ENCODE assay signal across 12 mouse cellular contexts in the genomic region with DNA sequence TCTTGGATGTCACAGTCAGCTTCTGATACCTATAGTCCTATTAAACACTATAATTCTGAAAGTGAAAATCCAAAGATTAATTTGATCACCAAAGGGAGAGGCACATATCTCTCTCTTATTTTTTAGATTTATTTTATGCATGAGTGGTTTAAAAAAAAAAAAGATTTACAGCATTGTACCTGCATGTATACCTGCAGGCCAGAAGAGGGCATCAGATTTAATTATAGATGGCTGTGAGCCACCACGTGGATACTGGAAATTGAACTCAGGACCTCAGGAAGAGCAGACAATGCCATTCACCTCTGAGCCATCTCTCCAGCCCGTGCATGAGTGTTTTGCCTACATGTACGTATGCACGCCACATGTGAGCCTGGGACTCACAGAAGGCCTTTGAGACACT.
"Had no signal": no experiment of that assay in that cellular context is flagged by ENCODE, and none has a peak within 500 bp of the region (broad histone marks: within the 10 kb centered on the region; RNA-seq: fewer than 3 reads in every experiment).

No protein-coding gene starts in this region.

- H3K27me3 ChIP-seq: kidney, embryonic 15.5 days; limb, embryonic 12.5 days had no signal

- H3K27ac ChIP-seq: kidney, embryonic 15.5 days; limb, embryonic 12.5 days; midbrain, embryonic 10.5 days had no signal

- H3K4me2 ChIP-seq: kidney, embryonic 15.5 days; limb, embryonic 12.5 days had no signal

- H3K36me3 ChIP-seq: kidney, embryonic 15.5 days; limb, embryonic 12.5 days; midbrain, embryonic 10.5 days had no signal

- H3K4me3 ChIP-seq: kidney, embryonic 15.5 days; limb, embryonic 12.5 days; midbrain, embryonic 10.5 days had no signal

- DNase-seq: kidney, adult 2 months; kidney, postnatal 14 days; layer of hippocampus, adult 9-11 months; layer of hippocampus, postnatal 36 days; liver; lung, postnatal 36 days; midbrain, embryonic 14.5 days; thymus, adult 2 months; thymus, postnatal 25 days had no signal

- H3K9ac ChIP-seq: kidney, embryonic 15.5 days; limb, embryonic 12.5 days had no signal

- H3K4me1 ChIP-seq: kidney, embryonic 15.5 days; limb, embryonic 12.5 days; midbrain, embryonic 10.5 days had no signal
